8 mouse cellular contexts compared by ENCODE assay signal in genomic region chr7:127712461-127713385, GRCm38 (mm10). TPM values are rescaled to one million over a fixed set of nuclear protein-coding genes. Genes with fewer than 3 reads are reported as not detected.
A peak's percentile ranks its signal among the peaks of the same experiment; 100 is the strongest.
DNase-seq lines count a peak whose midpoint lies in the region; ATAC-seq and TF ChIP-seq lines count a peak whose summit lies in the region.

Gene Ctf1 (plus strand): TSS chr7:127712736.

- WGBS in embryonic facial prominence, embryonic 13.5 days = under 1% methylated on average over 28 of the region's 28 CpGs
- 2% methylated on average over 28 of the region's 28 CpGs for WGBS in limb, embryonic 15.5 days
- 3% methylated on average over 28 of the region's 28 CpGs for WGBS in midbrain, postnatal 0 days

- H3K27me3 ChIP-seq in embryonic facial prominence, embryonic 13.5 days = no peaks in the 10 kb centered on the region
- no peaks in the 10 kb centered on the region for H3K27me3 ChIP-seq in limb, embryonic 15.5 days
- H3K27me3 ChIP-seq in midbrain, postnatal 0 days (ENCODE audit: insufficient read depth, low read length) = no peaks in the 10 kb centered on the region
- no peaks in the 10 kb centered on the region; the same call in 1 of the 2 replicates for H3K27me3 ChIP-seq in splenic B cell, adult 2 months (ENCODE audit: control insufficient read depth, insufficient read depth, low read length, poor library complexity, severe bottlenecking)

- DNase-seq in urinary bladder, adult 18-20 months (ENCODE audit: low spot score in 2 of 2) = peak; percentile 66 to 71
- no peak for DNase-seq in urinary bladder, postnatal 10 days (ENCODE audit: low spot score)
- DNase-seq in heart, adult 8-10 months (ENCODE audit: low spot score) = peak; percentile 79
- peak; percentile 83 for DNase-seq in kidney, adult 9 months
- peak; percentile 88 for DNase-seq in midbrain, postnatal 0 days (ENCODE audit: low spot score)
- peak; percentile 49 for DNase-seq in splenic B cell, adult 2 months (ENCODE audit: low read depth, low spot score)

- peak within 1 kb of the TSS; percentile 69 for H3K9ac ChIP-seq in embryonic facial prominence, embryonic 13.5 days
- H3K9ac ChIP-seq in limb, embryonic 15.5 days = peak within 1 kb of the TSS; percentile 45
- H3K9ac ChIP-seq in midbrain, postnatal 0 days (replicated peaks; ENCODE audit: low read length, poor library complexity, severe bottlenecking) = no peak within 1 kb of the TSS

- TF ChIP-seq CTCF in midbrain, postnatal 0 days (IDR thresholded peaks at IDR 0.05) = no peak

- H3K4me2 ChIP-seq in embryonic facial prominence, embryonic 13.5 days = peak within 1 kb of the TSS; percentile 67
- peak within 1 kb of the TSS; percentile 60 for H3K4me2 ChIP-seq in limb, embryonic 15.5 days
- H3K4me2 ChIP-seq in midbrain, postnatal 0 days (ENCODE audit: low read depth, low read length, poor library complexity, severe bottlenecking) = peak within 1 kb of the TSS; percentile 49

- peak within 1 kb of the TSS; percentile 49 for H3K4me3 ChIP-seq in embryonic facial prominence, embryonic 13.5 days
- peak within 1 kb of the TSS; percentile 50 for H3K4me3 ChIP-seq in limb, embryonic 15.5 days
- peak within 1 kb of the TSS; percentile 30 for H3K4me3 ChIP-seq in midbrain, postnatal 0 days (ENCODE audit: low read depth, low read length)

- no peaks in the 10 kb centered on the region for H3K9me3 ChIP-seq in embryonic facial prominence, embryonic 13.5 days
- H3K9me3 ChIP-seq in limb, embryonic 15.5 days = no peaks in the 10 kb centered on the region
- no peaks in the 10 kb centered on the region for H3K9me3 ChIP-seq in midbrain, postnatal 0 days (ENCODE audit: low read length)

- H3K27ac ChIP-seq in embryonic facial prominence, embryonic 13.5 days = peak within 1 kb of the TSS; percentile 99
- H3K27ac ChIP-seq in limb, embryonic 15.5 days = peak within 1 kb of the TSS; percentile 99
- peak within 1 kb of the TSS; percentile 47 for H3K27ac ChIP-seq in midbrain, postnatal 0 days (ENCODE audit: low read depth, low read length)

- H3K4me1 ChIP-seq in embryonic facial prominence, embryonic 13.5 days = peaks cover 53% of the 10 kb centered on the region
- peaks cover 53% of the 10 kb centered on the region for H3K4me1 ChIP-seq in limb, embryonic 15.5 days
- H3K4me1 ChIP-seq in midbrain, postnatal 0 days (ENCODE audit: insufficient read depth, low read length) = peaks cover 9% of the 10 kb centered on the region; the same call in 1 of the 2 replicates

- peak; percentile 66 for ATAC-seq in embryonic facial prominence, embryonic 13.5 days (ENCODE audit: insufficient number of reproducible peaks, insufficient read depth, low FRiP score, low TSS enrichment, low read depth)
- peak; percentile 82 for ATAC-seq in limb, embryonic 15.5 days (ENCODE audit: insufficient number of reproducible peaks, low FRiP score, low TSS enrichment, low read depth)
- peak; percentile 53; the same call in 1 of the 2 replicates for ATAC-seq in midbrain, postnatal 0 days (ENCODE audit: low FRiP score)

- H3K36me3 ChIP-seq in embryonic facial prominence, embryonic 13.5 days = peaks cover 16% of the 10 kb centered on the region
- H3K36me3 ChIP-seq in limb, embryonic 15.5 days = peaks cover 15% of the 10 kb centered on the region
- H3K36me3 ChIP-seq in midbrain, postnatal 0 days (ENCODE audit: insufficient read depth, low read length) = no peaks in the 10 kb centered on the region
- no peaks in the 10 kb centered on the region for H3K36me3 ChIP-seq in splenic B cell, adult 2 months (ENCODE audit: control insufficient read depth, insufficient read depth, low read length, poor library complexity, severe bottlenecking)

RNA-seq across cellular contexts. Expression of gene Ctf1, which starts in this region (rescaled TPM):
- 29.8 and 32.6 TPM in 2 replicates for polyA plus RNA-seq in embryonic facial prominence, embryonic 13.5 days (2015; fragmentation: Nextera tagmentation; extraction: Ambion mirVana)
- total RNA-seq in heart, adult 8-10 months (2022) = 10 to 100 TPM in 3 of 4 experiments, 1 to 10 TPM in 1; 9.4 to 12.3 (median 10.2) TPM
- 25.3 and 28.7 TPM in 2 replicates for polyA plus RNA-seq in limb, embryonic 15.5 days (2015; fragmentation: Nextera tagmentation; extraction: Ambion mirVana)
- 5.5 and 5.6 TPM in 2 replicates for total RNA-seq in midbrain, postnatal 0 days (2014; rRNA removed)
- 3.2 and 3.8 TPM in 2 replicates for polyA plus RNA-seq in midbrain, postnatal 0 days (2015; fragmentation: Nextera tagmentation; extraction: Ambion mirVana)

Comparison
In these comparisons a context has a peak if more than half of its experiments do, and no peak if none do; other contexts are left out.
1. H3K27ac ChIP-seq: peak in every context shown above with its lines; median percentile 99 in embryonic facial prominence, embryonic 13.5 days; 99 in limb, embryonic 15.5 days; 47 in midbrain, postnatal 0 days.